Mouse (Mus musculus) liver, adult 2 months (tissue): ENCODE results near the gene Pa2g4.

Source experiments
- CTCF ChIP-seq: fragments of 200-500 bp; IDR thresholded peaks from 2 replicates; pipeline ENCODE4 v1.5.1; 2011; ENCODE audit warnings: low read depth, low read length, control low read depth
- POLR2A ChIP-seq: fragments of 200-500 bp; IDR thresholded peaks from 2 replicates; pipeline ENCODE4 v1.6.1; 2011; ENCODE audit warnings: low read length, control low read depth; ENCODE audit not compliant: insufficient read depth; ENCODE audit errors: extremely low read depth

DNA sequence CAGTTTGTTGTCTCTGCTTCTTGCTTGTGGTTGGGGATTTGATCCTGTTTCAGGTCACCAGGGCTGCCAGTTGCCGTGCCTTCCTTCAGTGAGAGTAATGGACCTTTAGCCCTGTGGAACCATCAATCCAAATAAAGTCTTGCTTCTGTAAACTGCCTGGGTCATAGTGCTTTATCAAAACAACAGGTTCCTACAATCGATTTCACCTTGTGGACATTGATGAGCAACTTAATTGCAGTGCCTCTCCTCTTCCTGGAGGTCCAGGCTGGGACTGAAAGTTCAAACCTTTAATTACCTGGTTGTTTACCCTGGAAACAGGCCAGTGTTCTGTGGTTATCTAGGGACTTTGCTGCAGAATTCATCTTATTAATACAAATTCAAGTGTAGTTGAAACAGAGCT lies 32.7 kb upstream of the Pa2g4 start:
- no peak for TF ChIP-seq POLR2A
- TF ChIP-seq CTCF: no peak
